Mouse (Mus musculus): ENCODE results near the gene Bend7. TPM values are rescaled to one million over a fixed set of nuclear protein-coding genes. Genes with fewer than 3 reads are reported as not detected.

Bend7 gene
- total and polyA plus RNA-seq, 2 experiments, result 3.7 to 6.0 TPM

- peaks cover 14% of the 10 kb centered on the region for H3K36me3 ChIP-seq (ENCODE audit: control insufficient read depth, insufficient read depth, low read length)
- H3K4me1 ChIP-seq (ENCODE audit: control insufficient read depth, insufficient read depth, low read length), result no peaks in the 10 kb centered on the region
- no peaks in the 10 kb centered on the region for H3K27me3 ChIP-seq (ENCODE audit: control insufficient read depth, insufficient read depth, low read length)
- no peak overlapping the region for H3K4me3 ChIP-seq (ENCODE audit: insufficient read depth, low read depth, low read length)
- no peak overlapping the region for H3K9ac ChIP-seq (ENCODE audit: low read depth, low read length)
- 93% methylated on average over 3 of the region's 3 CpGs for WGBS
- H3K79me2 ChIP-seq (ENCODE audit: control insufficient read depth, insufficient read depth, low read length), result no peaks in the 10 kb centered on the region; the same call in 1 of the 2 replicates
- H3K27ac ChIP-seq (replicated peaks; ENCODE audit: insufficient read depth, low read depth, low read length), result no peak overlapping the region
- DNase-seq (ENCODE audit: extremely low read depth, low read depth, low spot score), result no peak
- TF ChIP-seq POLR2A (IDR thresholded peaks at IDR 0.05; ENCODE audit: extremely low read depth, insufficient read depth, low read length) (no peak), CTCF (IDR thresholded peaks at IDR 0.05; ENCODE audit: low read depth, low read length) (no peak)
These were observed 46.4 kb downstream of the Bend7 start for GRCm38 (mm10) chr2:4764071-4764470.

GRCm38 (mm10) chr2:4770376-4770775, 52.7 kb downstream of the Bend7 start:
- Histone ChIP-seq H3K27ac (replicated peaks; ENCODE audit: insufficient read depth, low read depth, low read length) (no peak overlapping the region), H3K4me3 (ENCODE audit: insufficient read depth, low read depth, low read length) (no peak overlapping the region), H3K4me1 (ENCODE audit: control insufficient read depth, insufficient read depth, low read length) (no peaks in the 10 kb centered on the region), H3K79me2 (ENCODE audit: control insufficient read depth, insufficient read depth, low read length) (no peaks in the 10 kb centered on the region; the same call in 1 of the 2 replicates), H3K9ac (ENCODE audit: low read depth, low read length) (no peak overlapping the region), H3K27me3 (ENCODE audit: control insufficient read depth, insufficient read depth, low read length) (no peaks in the 10 kb centered on the region), H3K36me3 (ENCODE audit: control insufficient read depth, insufficient read depth, low read length) (peaks cover 9% of the 10 kb centered on the region)
- 91% methylated on average over 2 of the region's 2 CpGs for WGBS
- DNase-seq (ENCODE audit: extremely low read depth, low read depth, low spot score), result no peak
- no peak for TF ChIP-seq POLR2A (IDR thresholded peaks at IDR 0.05; ENCODE audit: extremely low read depth, insufficient read depth, low read length)
- no peak for TF ChIP-seq CTCF (IDR thresholded peaks at IDR 0.05; ENCODE audit: low read depth, low read length)

- no peaks in the 10 kb centered on the region for H3K79me2 ChIP-seq (ENCODE audit: control insufficient read depth, insufficient read depth, low read length)
- no peak overlapping the region for H3K27ac ChIP-seq (replicated peaks; ENCODE audit: insufficient read depth, low read depth, low read length)
- TF ChIP-seq CTCF (IDR thresholded peaks at IDR 0.05; ENCODE audit: low read depth, low read length) (no peak), POLR2A (IDR thresholded peaks at IDR 0.05; ENCODE audit: extremely low read depth, insufficient read depth, low read length) (no peak)
- no peaks in the 10 kb centered on the region for H3K27me3 ChIP-seq (ENCODE audit: control insufficient read depth, insufficient read depth, low read length)
- no peak for DNase-seq (ENCODE audit: extremely low read depth, low read depth, low spot score)
- H3K9ac ChIP-seq (ENCODE audit: low read depth, low read length), result no peak overlapping the region
- no peak overlapping the region for H3K4me3 ChIP-seq (ENCODE audit: insufficient read depth, low read depth, low read length)
- peaks cover 6% of the 10 kb centered on the region for H3K36me3 ChIP-seq (ENCODE audit: control insufficient read depth, insufficient read depth, low read length)
- over 99% methylated on average over 6 of the region's 6 CpGs for WGBS
- peaks cover 2% of the 10 kb centered on the region; the same call in 1 of the 2 replicates for H3K4me1 ChIP-seq (ENCODE audit: control insufficient read depth, insufficient read depth, low read length)
These were observed 56.3 kb downstream of the Bend7 start for GRCm38 (mm10) chr2:4773911-4774310.

GRCm38 (mm10) chr2:4777291-4777690, 59.7 kb downstream of the Bend7 start:
- WGBS, result 22% methylated on average over 8 of the region's 8 CpGs
- H3K36me3 ChIP-seq (ENCODE audit: control insufficient read depth, insufficient read depth, low read length), result peaks cover 4% of the 10 kb centered on the region; the same call in 1 of the 2 replicates
- TF ChIP-seq POLR2A (IDR thresholded peaks at IDR 0.05; ENCODE audit: extremely low read depth, insufficient read depth, low read length) (no peak), CTCF (IDR thresholded peaks at IDR 0.05; ENCODE audit: low read depth, low read length) (no peak)

GRCm38 (mm10) chr2:4781641-4782040, 64.0 kb downstream of the Bend7 start:
- WGBS, result 86% methylated on average over 3 of the region's 3 CpGs
- no peaks in the 10 kb centered on the region for H3K4me1 ChIP-seq (ENCODE audit: control insufficient read depth, insufficient read depth, low read length)
- peaks cover 3% of the 10 kb centered on the region; the same call in 1 of the 2 replicates for H3K36me3 ChIP-seq (ENCODE audit: control insufficient read depth, insufficient read depth, low read length)
- no peak overlapping the region for H3K4me3 ChIP-seq (ENCODE audit: insufficient read depth, low read depth, low read length)
- H3K9ac ChIP-seq (ENCODE audit: low read depth, low read length), result no peak overlapping the region
- H3K27me3 ChIP-seq (ENCODE audit: control insufficient read depth, insufficient read depth, low read length), result no peaks in the 10 kb centered on the region
- no peak overlapping the region for H3K27ac ChIP-seq (replicated peaks; ENCODE audit: insufficient read depth, low read depth, low read length)
- DNase-seq (ENCODE audit: extremely low read depth, low read depth, low spot score), result no peak
- TF ChIP-seq CTCF (IDR thresholded peaks at IDR 0.05; ENCODE audit: low read depth, low read length), result no peak
- TF ChIP-seq POLR2A (IDR thresholded peaks at IDR 0.05; ENCODE audit: extremely low read depth, insufficient read depth, low read length), result no peak
- no peaks in the 10 kb centered on the region for H3K79me2 ChIP-seq (ENCODE audit: control insufficient read depth, insufficient read depth, low read length)

More at GRCm38 (mm10) chr2:4777291-4777690, 59.7 kb downstream of the Bend7 start:
- Histone ChIP-seq H3K9ac (ENCODE audit: low read depth, low read length) (no peak overlapping the region), H3K4me1 (ENCODE audit: control insufficient read depth, insufficient read depth, low read length) (peaks cover 2% of the 10 kb centered on the region; the same call in 1 of the 2 replicates), H3K27ac (replicated peaks; ENCODE audit: insufficient read depth, low read depth, low read length) (no peak overlapping the region; the same call in 1 of the 2 replicates), H3K79me2 (ENCODE audit: control insufficient read depth, insufficient read depth, low read length) (no peaks in the 10 kb centered on the region), H3K4me3 (ENCODE audit: insufficient read depth, low read depth, low read length) (no peak overlapping the region; the same call in 1 of the 2 replicates), H3K27me3 (ENCODE audit: control insufficient read depth, insufficient read depth, low read length) (no peaks in the 10 kb centered on the region)
- peak; percentile 77 for DNase-seq (ENCODE audit: extremely low read depth, low read depth, low spot score)

GRCm38 (mm10) chr2:4782401-4782800, 64.8 kb downstream of the Bend7 start:
- WGBS, result 90% methylated on average over 4 of the region's 4 CpGs
- H3K36me3 ChIP-seq (ENCODE audit: control insufficient read depth, insufficient read depth, low read length), result peaks cover 3% of the 10 kb centered on the region; the same call in 1 of the 2 replicates

More at GRCm38 (mm10) chr2:4782401-4782800, 64.8 kb downstream of the Bend7 start:
- Histone ChIP-seq H3K79me2 (ENCODE audit: control insufficient read depth, insufficient read depth, low read length) (no peaks in the 10 kb centered on the region), H3K4me3 (ENCODE audit: insufficient read depth, low read depth, low read length) (no peak overlapping the region), H3K9ac (ENCODE audit: low read depth, low read length) (no peak overlapping the region), H3K27ac (replicated peaks; ENCODE audit: insufficient read depth, low read depth, low read length) (no peak overlapping the region), H3K4me1 (ENCODE audit: control insufficient read depth, insufficient read depth, low read length) (no peaks in the 10 kb centered on the region), H3K27me3 (ENCODE audit: control insufficient read depth, insufficient read depth, low read length) (no peaks in the 10 kb centered on the region)
- no peak for DNase-seq (ENCODE audit: extremely low read depth, low read depth, low spot score)
- TF ChIP-seq POLR2A (IDR thresholded peaks at IDR 0.05; ENCODE audit: extremely low read depth, insufficient read depth, low read length) (no peak), CTCF (IDR thresholded peaks at IDR 0.05; ENCODE audit: low read depth, low read length) (no peak)
